Mouse (Mus musculus) lung, embryonic 15.5 days (tissue): ENCODE results near the gene Actr10. TPM values are rescaled to one million over a fixed set of nuclear protein-coding genes. Genes with fewer than 3 reads are reported as not detected.
A peak's percentile ranks its signal among the peaks of the same experiment; 100 is the strongest.

Source experiments
- ATAC-seq: fragments of 200-750 bp; cut with Nextera tagmentation; 2 replicates; pipeline ENCODE4 v1.8.0; 2017; ENCODE audit warnings: moderate number of reproducible peaks, borderline replicate concordance; ENCODE audit not compliant: low FRiP score, low TSS enrichment; ENCODE audit errors: extremely low read depth
- H3K27ac ChIP-seq: fragments of 300-500 bp; sonication (generic); 2 replicates; pipeline ENCODE4 v1.5.1; 2015; ENCODE audit warnings: moderate library complexity, mild to moderate bottlenecking, inconsistent platforms
- H3K27me3 ChIP-seq: fragments of 300-500 bp; sonication (generic); 2 replicates; pipeline ENCODE4 v1.6.1; 2015; ENCODE audit warnings: inconsistent platforms
- H3K36me3 ChIP-seq: fragments of 300-500 bp; sonication (generic); 2 replicates; pipeline ENCODE4 v1.6.1; 2015; ENCODE audit warnings: inconsistent platforms
- H3K4me1 ChIP-seq: fragments of 300-500 bp; sonication (generic); 2 replicates; pipeline ENCODE4 v1.6.1; 2015; ENCODE audit warnings: inconsistent platforms
- H3K4me2 ChIP-seq: fragments of 300-500 bp; sonication (generic); 2 replicates; pipeline ENCODE4 v1.6.1; 2015; ENCODE audit warnings: inconsistent platforms, mild to moderate bottlenecking, moderate library complexity
- H3K4me3 ChIP-seq: fragments of 300-500 bp; sonication (generic); 2 replicates; pipeline ENCODE4 v1.5.1; 2015; ENCODE audit warnings: mild to moderate bottlenecking, inconsistent platforms
- H3K9ac ChIP-seq: fragments of 300-500 bp; sonication (generic); 2 replicates; pipeline ENCODE4 v1.6.1; 2015; ENCODE audit warnings: inconsistent platforms
- H3K9me3 ChIP-seq: fragments of 300-500 bp; sonication (generic); 2 replicates; pipeline ENCODE4 v1.6.1; 2016; ENCODE audit warnings: inconsistent platforms
- WGBS: fragments of 180-500 bp; shearing (Covaris S2); methylation state at CpG from one replicate; pipeline ENCODE4 v1.1.7; 2015; 5-methylcytosine and 5-hydroxymethylcytosine counted together
- polyA plus RNA-seq: library from polyadenylated mRNA; unstranded; fragments of >200 nt; fragmentation: Nextera tagmentation; extraction: Ambion mirVana; gene quantifications from 2 replicates; pipeline ENCODE4 v1.2.1, GENCODE M21; 2015

The Actr10 gene
- 232 and 240 TPM in 2 replicates for polyA plus RNA-seq

DNA sequence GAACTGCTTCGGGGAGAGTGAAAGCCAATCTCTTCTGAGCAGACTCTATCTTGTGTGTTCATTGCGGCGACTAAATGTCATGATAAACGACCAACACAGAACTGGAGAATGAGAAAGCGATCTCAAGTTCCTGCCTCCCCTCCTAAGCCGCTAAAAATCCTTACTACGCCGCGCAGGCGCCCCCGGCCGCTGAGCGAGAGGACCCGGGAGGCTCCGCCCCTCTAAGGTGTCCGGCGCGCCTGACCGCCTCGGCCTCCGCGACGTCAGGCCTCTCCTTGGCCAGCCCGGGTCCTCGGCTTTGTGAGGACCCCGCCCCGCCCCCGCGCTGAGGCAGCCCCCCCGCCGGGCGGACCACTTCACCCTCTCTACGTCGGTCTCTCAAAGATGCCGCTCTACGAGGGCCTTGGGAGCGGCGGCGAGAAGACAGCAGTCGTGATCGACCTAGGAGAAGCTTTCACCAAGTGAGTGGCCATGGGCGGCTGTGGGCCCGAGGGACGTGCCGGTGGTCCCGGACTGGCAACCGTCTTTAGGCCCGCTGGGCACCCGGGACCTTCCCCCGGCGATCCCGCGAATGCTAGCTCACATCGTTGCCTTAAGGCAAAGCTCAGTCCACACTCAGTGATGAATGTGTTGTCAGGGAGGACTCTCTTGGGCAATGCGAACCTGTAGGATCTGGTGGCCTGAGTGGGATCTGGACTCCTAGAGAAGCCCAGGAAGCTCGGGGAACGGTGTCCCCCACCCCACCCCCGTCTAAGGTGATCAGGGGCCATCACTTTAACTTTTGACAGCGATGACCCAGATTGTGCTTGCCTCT lies at the start of gene Actr10:
Gene Actr10 (plus strand): TSS at position 287 of the 814 bp plus-strand sequence.
- H3K27me3 ChIP-seq: no peaks in the 10 kb centered on the region
- peaks cover 11% of the 10 kb centered on the region for H3K36me3 ChIP-seq
- peaks cover 9% of the 10 kb centered on the region for H3K4me1 ChIP-seq
- peak within 1 kb of the TSS; percentile 91 for H3K9ac ChIP-seq
- peak; percentile 95 for ATAC-seq
- H3K4me2 ChIP-seq: peak within 1 kb of the TSS; percentile 74
- peak within 1 kb of the TSS; percentile 94 for H3K27ac ChIP-seq
- no peaks in the 10 kb centered on the region for H3K9me3 ChIP-seq
- peak within 1 kb of the TSS; percentile 92 for H3K4me3 ChIP-seq
- under 1% methylated on average over 54 of the region's 59 CpGs for WGBS

- Histone ChIP-seq H3K27me3 (no peaks in the 10 kb centered on the region), H3K4me3 (no peak overlapping the region), H3K9ac (no peak overlapping the region), H3K4me1 (no peaks in the 10 kb centered on the region), H3K9me3 (no peaks in the 10 kb centered on the region), H3K4me2 (no peak overlapping the region), H3K36me3 (peaks cover 60% of the 10 kb centered on the region), H3K27ac (no peak overlapping the region)
- WGBS: 81% methylated on average over 5 of the region's 5 CpGs
- ATAC-seq: no peak
These were observed 47.3 kb upstream of the Actr10 start for GRCm38 (mm10) chr12:70890405-70890804.

- no peaks in the 10 kb centered on the region for H3K27me3 ChIP-seq
- no peaks in the 10 kb centered on the region for H3K4me1 ChIP-seq
- 87% methylated on average over 8 of the region's 8 CpGs for WGBS
- H3K4me2 ChIP-seq: no peak overlapping the region
- H3K36me3 ChIP-seq: peaks cover 63% of the 10 kb centered on the region
- H3K9me3 ChIP-seq: no peaks in the 10 kb centered on the region
- H3K4me3 ChIP-seq: no peak overlapping the region
- H3K27ac ChIP-seq: no peak overlapping the region
- ATAC-seq: no peak
- no peak overlapping the region for H3K9ac ChIP-seq
These were observed 46.7 kb upstream of the Actr10 start for GRCm38 (mm10) chr12:70890874-70891470.

DNA sequence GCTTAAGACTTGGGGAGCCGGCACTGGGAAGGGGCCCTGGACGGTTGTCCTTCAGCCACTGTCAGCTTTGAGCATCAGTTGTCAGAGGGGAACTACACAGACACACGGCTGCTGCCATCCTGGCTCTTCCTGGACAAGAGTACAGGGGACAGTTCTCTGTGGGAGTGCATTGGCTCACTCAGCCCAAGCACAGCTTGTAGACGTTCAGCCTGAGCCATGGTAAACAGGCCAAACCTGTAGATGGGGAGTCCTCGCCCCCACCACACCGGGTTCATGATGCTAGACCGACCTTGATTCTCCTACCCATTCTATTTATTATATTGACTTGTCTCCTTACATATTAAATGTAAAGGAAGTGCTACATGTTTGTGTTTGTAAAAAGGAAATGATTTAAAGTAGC lies 42.4 kb upstream of the Actr10 start:
- Histone ChIP-seq H3K9ac (no peak overlapping the region), H3K4me2 (no peak overlapping the region), H3K27ac (no peak overlapping the region), H3K4me1 (no peaks in the 10 kb centered on the region), H3K9me3 (no peaks in the 10 kb centered on the region), H3K27me3 (no peaks in the 10 kb centered on the region), H3K36me3 (peaks cover 72% of the 10 kb centered on the region), H3K4me3 (no peak overlapping the region)
- WGBS: 83% methylated on average over 7 of the region's 7 CpGs
- ATAC-seq: no peak

DNA sequence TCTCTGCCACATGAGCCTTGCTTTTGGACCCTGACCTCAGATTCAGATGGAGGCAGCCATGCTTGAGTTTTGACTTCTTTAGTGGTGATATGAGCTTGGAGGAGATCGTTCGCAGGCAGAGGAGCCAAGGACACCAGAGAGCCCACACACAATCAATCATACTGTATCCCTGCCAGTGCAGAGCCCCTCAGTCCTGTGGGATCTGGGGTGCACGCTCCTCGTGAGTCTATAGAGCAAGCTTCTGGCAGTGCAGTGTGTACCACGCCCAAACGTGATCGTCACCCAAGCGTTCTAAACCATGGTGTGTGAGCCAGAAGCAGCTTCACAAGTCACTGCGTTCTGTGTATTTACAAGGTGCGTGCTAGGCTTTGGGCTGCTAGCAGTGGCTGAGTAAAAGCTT lies 41.6 kb upstream of the Actr10 start:
- Histone ChIP-seq H3K27ac (no peak overlapping the region), H3K36me3 (peaks cover 64% of the 10 kb centered on the region), H3K27me3 (no peaks in the 10 kb centered on the region), H3K4me3 (no peak overlapping the region), H3K4me1 (no peaks in the 10 kb centered on the region), H3K4me2 (no peak overlapping the region), H3K9me3 (no peaks in the 10 kb centered on the region), H3K9ac (no peak overlapping the region)
- ATAC-seq: no peak
- 84% methylated on average over 10 of the region's 10 CpGs for WGBS

GRCm38 (mm10) chr12:70897434-70897833 lies 40.2 kb upstream of the Actr10 start:
- H3K36me3 ChIP-seq: peaks cover 60% of the 10 kb centered on the region
- WGBS: 69% methylated on average over 8 of the region's 8 CpGs
- no peak overlapping the region for H3K9ac ChIP-seq
- no peak for ATAC-seq
- H3K4me3 ChIP-seq: no peak overlapping the region
- no peaks in the 10 kb centered on the region for H3K9me3 ChIP-seq
- no peak overlapping the region for H3K27ac ChIP-seq
- no peaks in the 10 kb centered on the region for H3K27me3 ChIP-seq
- H3K4me1 ChIP-seq: no peaks in the 10 kb centered on the region
- no peak overlapping the region for H3K4me2 ChIP-seq

- H3K9ac ChIP-seq: no peak overlapping the region
- no peak for ATAC-seq
- no peak overlapping the region for H3K4me3 ChIP-seq
- no peak overlapping the region for H3K27ac ChIP-seq
- peaks cover 61% of the 10 kb centered on the region for H3K36me3 ChIP-seq
- H3K27me3 ChIP-seq: no peaks in the 10 kb centered on the region
- H3K4me1 ChIP-seq: no peaks in the 10 kb centered on the region
- no peak overlapping the region for H3K4me2 ChIP-seq
- no peaks in the 10 kb centered on the region for H3K9me3 ChIP-seq
- 79% methylated on average over 8 of the region's 8 CpGs for WGBS
These were observed 39.2 kb upstream of the Actr10 start for GRCm38 (mm10) chr12:70898450-70898849.

DNA sequence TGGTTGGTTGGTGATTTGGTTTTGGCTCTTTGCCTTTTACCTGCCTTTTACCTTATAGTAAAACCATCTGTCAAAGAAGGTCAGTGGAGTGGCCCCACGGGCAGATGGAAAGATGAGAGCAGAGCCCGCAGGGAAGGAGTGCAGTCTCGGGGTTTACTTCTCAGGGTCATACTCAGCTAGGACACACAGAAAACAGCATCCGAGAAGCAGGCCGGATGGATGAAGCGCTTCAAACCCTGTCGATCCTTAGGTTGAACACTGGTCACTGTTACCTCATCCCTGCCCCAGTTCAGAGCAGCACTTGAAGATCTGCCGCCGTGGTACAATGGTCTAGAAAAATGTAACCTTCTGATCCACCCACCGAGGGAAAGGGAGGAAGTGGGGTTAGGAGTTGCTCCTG lies 33.2 kb upstream of the Actr10 start:
- Histone ChIP-seq H3K9ac (no peak overlapping the region), H3K9me3 (no peaks in the 10 kb centered on the region), H3K27me3 (no peaks in the 10 kb centered on the region), H3K4me1 (no peaks in the 10 kb centered on the region), H3K27ac (no peak overlapping the region), H3K36me3 (peaks cover 25% of the 10 kb centered on the region), H3K4me3 (no peak overlapping the region), H3K4me2 (no peak overlapping the region)
- no peak for ATAC-seq
- WGBS: 87% methylated on average over 10 of the region's 10 CpGs

DNA sequence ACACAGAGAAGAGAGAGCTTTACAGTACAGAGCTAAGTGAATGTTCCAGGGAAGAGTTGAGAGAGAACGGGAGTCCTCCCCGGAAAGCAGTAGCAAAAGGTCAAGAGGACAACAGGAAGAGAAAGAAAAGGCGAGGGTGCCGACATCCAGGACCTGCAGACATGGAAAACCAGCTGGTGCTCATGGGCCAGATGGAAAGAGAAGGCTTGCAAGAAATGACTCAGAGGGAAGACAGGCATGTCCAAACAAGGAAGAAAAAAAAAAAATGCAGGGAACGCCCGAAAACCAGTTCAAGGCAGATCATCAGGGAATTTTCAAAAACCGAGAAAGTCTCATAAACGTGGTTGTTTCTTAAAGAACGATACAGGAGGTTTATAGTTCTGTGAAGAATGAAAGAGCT lies 30.8 kb upstream of the Actr10 start:
- H3K4me1 ChIP-seq: peaks cover 4% of the 10 kb centered on the region; the same call in 1 of the 2 replicates
- H3K9me3 ChIP-seq: no peaks in the 10 kb centered on the region
- H3K27me3 ChIP-seq: no peaks in the 10 kb centered on the region
- ATAC-seq: no peak
- no peak overlapping the region for H3K4me3 ChIP-seq
- WGBS: 52% methylated on average over 9 of the region's 9 CpGs
- peaks cover 18% of the 10 kb centered on the region for H3K36me3 ChIP-seq
- no peak overlapping the region for H3K4me2 ChIP-seq
- H3K27ac ChIP-seq: no peak overlapping the region
- H3K9ac ChIP-seq: no peak overlapping the region

GRCm38 (mm10) chr12:70907651-70908050 lies 30.0 kb upstream of the Actr10 start:
- WGBS: 70% methylated on average over 11 of the region's 11 CpGs
- Histone ChIP-seq H3K9ac (no peak overlapping the region), H3K36me3 (peaks cover 12% of the 10 kb centered on the region), H3K27ac (no peak overlapping the region), H3K27me3 (no peaks in the 10 kb centered on the region), H3K9me3 (no peaks in the 10 kb centered on the region), H3K4me1 (peaks cover 4% of the 10 kb centered on the region; the same call in 1 of the 2 replicates), H3K4me3 (no peak overlapping the region), H3K4me2 (no peak overlapping the region)
- no peak for ATAC-seq

GRCm38 (mm10) chr12:70908076-70908475 lies 29.6 kb upstream of the Actr10 start:
- H3K4me3 ChIP-seq: no peak overlapping the region
- no peak overlapping the region for H3K9ac ChIP-seq
- no peak overlapping the region for H3K27ac ChIP-seq
- H3K27me3 ChIP-seq: no peaks in the 10 kb centered on the region
- WGBS: 52% methylated on average over 4 of the region's 4 CpGs
- peaks cover 4% of the 10 kb centered on the region; the same call in 1 of the 2 replicates for H3K4me1 ChIP-seq
- ATAC-seq: no peak
- H3K9me3 ChIP-seq: no peaks in the 10 kb centered on the region
- peaks cover 8% of the 10 kb centered on the region for H3K36me3 ChIP-seq
- no peak overlapping the region for H3K4me2 ChIP-seq

GRCm38 (mm10) chr12:70910241-70910720 lies 27.4 kb upstream of the Actr10 start:
- H3K9me3 ChIP-seq: no peaks in the 10 kb centered on the region
- H3K4me1 ChIP-seq: peaks cover 4% of the 10 kb centered on the region; the same call in 1 of the 2 replicates
- H3K27me3 ChIP-seq: no peaks in the 10 kb centered on the region
- no peaks in the 10 kb centered on the region for H3K36me3 ChIP-seq
- peak; percentile 56; the same call in 1 of the 2 replicates for ATAC-seq
- no peak overlapping the region for H3K27ac ChIP-seq
- no peak overlapping the region for H3K9ac ChIP-seq
- no peak overlapping the region for H3K4me3 ChIP-seq
- no peak overlapping the region for H3K4me2 ChIP-seq
- WGBS: 12% methylated on average over 9 of the region's 9 CpGs
